Mouse (Mus musculus) lung, postnatal 0 days (tissue): ENCODE measurements around the gene Ces2c.

Experiments
- CTCF ChIP-seq: IDR thresholded peaks from 2 replicates; pipeline ENCODE4 v1.5.1; 2016; ENCODE audit warnings: antibody characterized with exemption, mild to moderate bottlenecking
- EP300 ChIP-seq: IDR thresholded peaks from 2 replicates; pipeline ENCODE4 v1.6.1; 2016; ENCODE audit warnings: antibody characterized with exemption, mild to moderate bottlenecking, control low read depth

GRCm38 (mm10) chr8:104846831-104847230 is at the start of gene Ces2c:
- TF ChIP-seq CTCF (no peak), EP300 (no peak)
